Mouse (Mus musculus) cerebellum, adult 11-12 months (tissue): ENCODE results near the gene Kif1c.

Experiments
- DNase-seq: peaks from one replicate; pipeline ENCODE4 v3.0.0; 2022

Kif1c gene

GRCm38 (mm10) chr11:70699051-70699450, 1.3 kb upstream of the Kif1c start:
- no peak for DNase-seq

- DNase-seq: peak; percentile 82
Measured at GRCm38 (mm10) chr11:70700613-70701012, 265 bp downstream of the Kif1c start.

GRCm38 (mm10) chr11:70701221-70701955, 1.0 kb downstream of the Kif1c start:
- no peak for DNase-seq

DNA sequence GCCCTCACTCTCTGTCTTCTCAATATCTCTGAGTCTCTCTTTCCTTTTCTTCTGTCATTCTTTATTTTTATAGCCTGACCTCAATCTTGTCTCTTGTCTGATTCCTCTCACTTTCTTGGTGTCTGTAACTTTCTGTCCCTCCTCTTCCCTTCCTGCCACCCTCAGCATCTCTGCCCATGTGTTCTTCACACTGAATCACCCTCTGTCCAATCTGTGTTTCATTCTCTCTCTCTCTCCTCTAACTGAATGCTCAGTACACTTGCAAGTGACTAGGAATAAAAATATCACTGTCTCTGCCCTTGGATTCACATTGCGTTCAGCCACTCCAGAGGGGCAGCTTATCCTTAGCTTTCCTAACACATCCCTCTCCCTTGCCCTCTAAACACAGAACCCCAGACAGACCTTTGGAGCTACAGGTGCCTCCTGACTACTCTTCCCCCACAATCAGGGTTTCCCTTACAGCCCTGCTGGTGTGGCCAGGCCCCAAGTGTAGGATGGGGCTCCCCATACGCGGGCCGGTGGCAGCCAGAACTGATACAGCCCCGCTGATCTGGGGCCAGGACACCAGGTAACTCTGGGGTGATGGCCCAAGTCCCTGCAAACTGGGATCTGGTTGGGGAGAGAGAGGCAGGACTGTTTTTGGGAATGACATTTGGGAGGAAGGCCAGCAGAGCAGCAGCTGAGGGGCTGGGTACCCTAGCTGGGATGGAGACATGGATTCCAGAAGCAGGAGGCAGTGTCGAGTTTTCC, 1.8 kb downstream of the Kif1c start:
- peak; percentile 36 for DNase-seq

- DNase-seq: no peak
Measured at GRCm38 (mm10) chr11:70702781-70703180, 2.4 kb downstream of the Kif1c start.

- no peak for DNase-seq
Measured at GRCm38 (mm10) chr11:70706127-70706526, 5.8 kb downstream of the Kif1c start.

DNA sequence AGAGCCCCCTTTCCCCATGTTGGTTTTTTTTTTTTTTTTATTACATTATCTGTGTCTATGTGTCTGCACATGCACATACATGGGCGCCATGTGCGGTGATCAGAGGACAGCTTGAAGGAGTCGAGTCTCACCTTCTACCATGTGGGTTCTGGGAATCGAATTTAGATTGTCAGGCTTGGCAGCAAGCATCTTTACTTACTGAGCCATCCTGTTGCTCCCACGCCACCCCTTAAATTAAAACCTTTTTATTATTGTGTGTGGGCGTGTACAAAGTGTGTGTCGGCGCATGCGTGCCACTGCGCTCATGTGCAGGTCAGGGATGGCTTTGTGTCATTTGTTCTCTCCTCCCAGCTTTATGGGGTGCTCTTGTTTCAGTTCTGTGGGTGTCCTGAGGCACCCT, 10.7 kb downstream of the Kif1c start:
- DNase-seq: no peak

- no peak for DNase-seq
Measured at GRCm38 (mm10) chr11:70713222-70713621, 12.9 kb downstream of the Kif1c start.

DNA sequence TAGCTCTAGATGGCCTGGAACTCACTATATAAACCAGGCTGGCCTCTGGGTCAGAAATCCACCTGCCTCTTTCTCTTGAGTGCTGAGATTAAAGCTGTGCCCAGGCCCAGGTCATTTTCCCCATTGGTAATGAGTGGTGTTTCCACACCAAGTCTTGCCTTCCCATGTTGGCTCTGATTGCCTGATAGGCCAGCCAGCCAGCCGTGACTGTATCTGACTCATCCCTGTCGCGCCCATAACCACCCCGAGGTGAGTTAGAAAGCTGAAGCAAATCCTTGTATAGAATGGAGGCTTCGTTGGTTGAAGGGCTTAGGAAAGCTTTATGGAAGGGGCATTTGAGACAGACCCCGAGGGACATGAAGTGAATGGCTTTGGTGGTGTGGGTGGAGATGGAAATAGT, 15.5 kb downstream of the Kif1c start:
- no peak for DNase-seq

DNA sequence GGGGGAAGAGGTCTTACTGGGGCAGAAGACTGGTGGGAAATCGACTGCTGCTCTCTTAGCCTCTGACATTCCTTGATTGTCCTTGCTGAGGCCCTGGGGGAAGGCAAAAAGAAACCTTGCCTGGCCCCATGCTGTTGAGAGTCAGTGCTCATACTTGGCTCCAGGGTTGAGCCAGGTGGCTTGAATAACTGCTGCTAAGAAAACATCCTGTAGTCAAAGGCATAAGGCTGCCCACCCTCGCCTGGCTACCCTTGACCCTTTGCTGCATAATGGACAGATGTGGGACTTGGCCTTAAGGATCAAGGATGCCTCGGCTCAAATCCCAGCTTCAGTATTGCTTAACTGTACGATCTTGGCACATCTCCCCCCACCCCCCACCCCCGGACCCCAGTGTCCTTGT, 18.1 kb downstream of the Kif1c start:
- no peak for DNase-seq

- DNase-seq: no peak
Measured at GRCm38 (mm10) chr11:70720567-70720966, 20.2 kb downstream of the Kif1c start.

GRCm38 (mm10) chr11:70721072-70721471, 20.7 kb downstream of the Kif1c start:
- no peak for DNase-seq

GRCm38 (mm10) chr11:70724706-70725105, 24.4 kb downstream of the Kif1c start:
- DNase-seq: no peak

DNA sequence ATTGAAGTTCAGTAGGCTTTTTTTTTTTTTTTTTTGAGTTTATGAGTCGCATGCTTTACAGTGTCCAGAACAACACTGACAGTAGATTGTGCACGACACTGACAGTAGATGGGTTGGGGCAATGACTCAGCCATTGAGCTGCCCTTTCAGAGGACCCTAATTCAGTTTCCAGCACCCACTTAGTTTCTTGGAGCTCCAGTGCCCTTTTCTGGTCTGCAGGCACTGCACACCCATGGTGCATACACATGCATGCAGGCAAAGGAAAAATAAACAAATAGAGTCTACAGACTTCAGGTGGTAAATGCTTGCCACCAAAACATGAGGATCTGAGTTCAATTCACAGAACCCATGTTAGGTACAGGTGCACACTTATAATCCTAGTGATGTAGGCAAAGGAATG, 26.2 kb downstream of the Kif1c start:
- no peak for DNase-seq

DNA sequence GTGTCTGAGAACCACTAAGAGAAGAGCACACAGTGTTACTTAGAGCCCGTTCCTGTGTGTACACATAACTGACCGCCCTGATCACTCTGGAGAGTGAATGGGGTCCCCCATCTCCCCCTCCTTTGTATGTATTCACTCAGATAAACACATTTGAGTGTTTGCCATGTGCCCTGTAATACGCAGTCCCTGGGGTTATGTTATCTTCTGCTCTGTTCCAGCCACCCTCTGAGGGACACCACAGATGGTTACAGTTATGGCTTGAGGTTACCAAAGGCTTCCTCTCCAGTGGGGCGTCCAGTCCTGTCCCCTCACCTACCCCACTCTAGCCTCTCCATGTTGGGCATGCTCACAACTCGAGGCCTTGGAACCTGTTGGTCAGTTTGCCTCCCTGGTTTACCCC, 27.0 kb downstream of the Kif1c start:
- DNase-seq: no peak

- DNase-seq: no peak
Measured at GRCm38 (mm10) chr11:70730427-70731038, 30.2 kb downstream of the Kif1c start.

GRCm38 (mm10) chr11:70731178-70731577, 30.8 kb downstream of the Kif1c start:
- peak; percentile 18 for DNase-seq

- no peak for DNase-seq
Measured at GRCm38 (mm10) chr11:70733256-70733655, 32.9 kb downstream of the Kif1c start.

GRCm38 (mm10) chr11:70737749-70738148, 37.4 kb downstream of the Kif1c start:
- DNase-seq: no peak

DNA sequence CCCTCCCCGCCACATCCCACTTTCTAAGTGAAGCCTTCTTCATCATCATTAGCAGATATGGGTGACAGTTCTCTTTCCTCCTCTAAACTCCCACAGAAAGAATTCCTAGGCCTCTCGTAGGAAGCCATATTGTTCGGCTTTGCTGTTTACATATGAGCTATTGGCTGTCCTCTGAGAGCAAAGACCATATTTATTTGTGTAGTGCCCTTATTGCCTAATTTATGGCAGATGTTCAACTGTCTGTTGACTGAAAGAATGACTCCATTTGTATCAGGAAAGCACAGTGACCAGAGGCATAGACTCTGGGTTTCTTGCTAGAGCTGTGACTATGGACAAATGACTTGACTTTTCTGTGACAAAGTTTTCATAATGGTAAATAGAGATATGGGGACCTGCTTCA, 41.3 kb downstream of the Kif1c start:
- DNase-seq: no peak

DNA sequence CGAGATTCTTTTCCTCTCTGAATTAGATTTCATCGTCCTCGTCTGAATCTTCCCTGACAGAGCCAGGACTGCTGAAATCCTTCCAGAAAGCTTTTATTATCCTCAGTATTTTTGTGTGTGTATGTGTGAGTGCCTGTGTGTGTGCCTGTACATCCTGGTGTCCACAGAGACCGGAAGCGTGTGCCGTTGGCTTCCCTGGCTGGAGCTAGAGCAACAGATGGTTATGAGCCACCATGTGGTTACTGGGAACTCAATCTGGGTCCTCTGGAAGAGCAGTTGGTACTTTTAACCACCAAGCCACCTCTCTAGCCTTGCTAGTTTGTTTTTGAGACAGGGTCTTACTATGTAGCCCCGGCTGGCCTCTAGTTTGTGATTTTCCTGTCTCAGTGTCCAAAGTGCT, 41.8 kb downstream of the Kif1c start:
- no peak for DNase-seq

DNA sequence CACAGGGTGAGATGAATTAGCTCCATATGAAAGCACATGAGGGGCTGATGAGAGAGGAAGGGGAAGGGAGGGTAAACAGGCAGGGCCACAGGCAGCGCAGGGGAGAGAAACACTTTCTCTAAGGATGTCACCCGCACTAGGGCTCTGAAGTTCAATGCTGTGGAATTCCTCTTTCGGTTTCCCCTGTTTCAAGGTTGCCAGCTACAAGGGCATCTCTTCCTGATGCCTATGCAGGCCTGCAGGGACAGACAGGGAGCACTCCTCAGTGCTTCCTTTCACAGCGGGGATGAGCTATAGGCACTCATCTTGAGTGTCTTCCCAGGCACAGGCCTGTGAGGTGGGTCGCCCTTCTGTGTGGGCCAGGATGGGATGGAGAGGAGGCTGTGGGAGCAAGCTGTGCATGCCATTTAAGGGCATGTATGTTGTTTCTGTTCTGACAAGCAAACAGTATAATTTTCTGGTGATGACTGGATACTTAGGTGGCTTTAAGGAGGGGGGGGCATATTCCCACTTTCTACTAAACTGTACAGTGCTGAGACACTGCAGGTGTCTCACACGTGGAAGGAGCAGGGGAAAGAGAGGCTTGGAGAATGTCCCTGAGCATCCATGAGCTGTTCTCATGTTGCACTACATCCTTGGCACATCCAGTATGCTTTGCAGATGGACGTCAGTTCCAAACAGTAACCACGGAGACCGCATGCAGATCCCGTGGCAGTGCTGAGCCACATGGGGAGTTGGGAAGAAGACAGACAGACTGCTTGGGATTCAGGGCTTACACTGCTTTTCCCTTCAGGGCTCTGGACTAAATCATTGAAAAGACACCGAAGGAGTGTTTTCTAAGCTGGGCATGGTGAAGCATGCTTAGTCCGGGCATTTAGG, 42.5 kb downstream of the Kif1c start:
- no peak for DNase-seq

- DNase-seq: no peak
Measured at GRCm38 (mm10) chr11:70745636-70746035, 45.3 kb downstream of the Kif1c start.
